Mouse (Mus musculus): ENCODE data around the gene Spon1. TPM values are rescaled to one million over a fixed set of nuclear protein-coding genes. Genes with fewer than 3 reads are reported as not detected.

The Spon1 gene
- total and polyA plus RNA-seq, 2 experiments from 2014 or later = 20.7 to 21.6 TPM

DNA sequence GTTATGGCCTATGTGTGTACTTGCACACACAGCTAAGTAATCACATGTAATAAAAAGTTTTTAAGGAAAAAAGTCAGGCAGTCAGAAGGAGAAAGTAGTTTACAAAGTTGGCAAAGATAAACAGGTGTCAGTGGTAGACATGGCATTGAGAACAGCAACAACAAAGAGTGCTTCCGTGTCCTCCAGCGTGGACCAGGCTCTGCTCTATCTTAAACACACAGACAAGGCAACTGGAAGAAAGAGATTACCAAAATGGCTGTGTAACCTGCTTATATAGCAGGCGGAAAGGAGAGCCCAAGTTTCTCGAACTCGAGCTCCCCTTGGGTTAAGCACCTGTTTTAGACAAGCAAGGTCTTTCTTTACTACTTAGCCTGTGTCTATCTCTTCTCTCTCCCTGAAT lies 314.5 kb downstream of the Spon1 start:
- Histone ChIP-seq H3K36me3 (replicated peaks; ENCODE audit: control insufficient read depth, insufficient read depth, low read length) (no peaks in the 10 kb centered on the region), H3K27me3 (ENCODE audit: control insufficient read depth, insufficient read depth, low read length) (no peaks in the 10 kb centered on the region), H3K27ac (ENCODE audit: low read depth) (no peak overlapping the region), H3K9ac (replicated peaks; ENCODE audit: low read depth, low read length) (no peak overlapping the region), H3K4me1 (ENCODE audit: control insufficient read depth, insufficient read depth) (no peaks in the 10 kb centered on the region), H3K4me3 (ENCODE audit: low read depth, low read length) (no peak overlapping the region), H3K9me3 (replicated peaks; ENCODE audit: control insufficient read depth, low read length) (no peaks in the 10 kb centered on the region), H3K4me2 (ENCODE audit: low read depth, low read length) (no peak overlapping the region)
- WGBS = 83% methylated on average over 5 of the region's 5 CpGs
- TF ChIP-seq EP300 (IDR thresholded peaks at IDR 0.05; ENCODE audit: low read depth) (no peak), CTCF (IDR thresholded peaks at IDR 0.05; ENCODE audit: low read depth) (no peak)
- no peak for ATAC-seq (ENCODE audit: insufficient read depth, low read depth)
- no peak for DNase-seq (ENCODE audit: low spot score)

DNA sequence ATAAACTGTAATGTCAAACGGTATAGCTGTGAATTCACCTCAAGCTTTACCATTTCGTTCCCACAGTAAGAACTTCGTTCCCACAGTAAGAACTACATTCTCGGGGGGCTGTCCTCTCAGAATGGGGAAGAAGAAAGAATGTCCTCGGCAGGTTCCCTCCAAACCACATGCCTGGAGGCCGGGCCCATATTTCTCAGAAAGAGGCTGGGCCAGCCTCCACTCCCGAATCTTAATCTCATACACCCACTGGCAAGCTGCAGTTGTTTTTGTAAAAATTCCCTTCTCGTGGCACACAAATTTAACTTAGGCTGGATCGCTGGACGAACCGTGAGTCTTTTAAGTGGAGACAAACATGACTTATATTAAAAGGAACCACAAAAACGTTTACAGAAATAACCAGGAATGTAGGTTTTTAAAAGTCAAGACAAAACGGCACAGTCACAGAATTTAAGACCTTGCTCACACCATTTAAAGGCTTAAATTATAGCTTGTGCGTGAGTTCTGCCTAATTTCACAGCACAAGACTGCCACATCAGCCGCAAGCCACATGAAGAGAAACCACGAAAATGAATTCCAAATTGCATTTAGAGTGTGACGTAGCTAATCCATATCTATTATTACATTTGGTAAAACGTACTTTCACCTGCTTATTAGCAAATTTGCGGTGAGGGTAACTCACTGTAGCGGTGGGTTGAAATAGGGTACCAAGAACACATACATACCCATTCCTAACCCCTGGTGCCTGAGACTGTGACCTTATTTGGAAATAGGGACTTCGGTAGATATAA lies 316.0 kb downstream of the Spon1 start:
- no peaks in the 10 kb centered on the region for H3K27me3 ChIP-seq (ENCODE audit: control insufficient read depth, insufficient read depth, low read length)
- no peaks in the 10 kb centered on the region for H3K9me3 ChIP-seq (replicated peaks; ENCODE audit: control insufficient read depth, low read length)
- no peak overlapping the region for H3K9ac ChIP-seq (replicated peaks; ENCODE audit: low read depth, low read length)
- 76% methylated on average over 21 of the region's 21 CpGs for WGBS
- ATAC-seq (ENCODE audit: insufficient read depth, low read depth) = no peak
- DNase-seq (ENCODE audit: low spot score) = no peak
- TF ChIP-seq EP300 (IDR thresholded peaks at IDR 0.05; ENCODE audit: low read depth) = no peak
- TF ChIP-seq CTCF (IDR thresholded peaks at IDR 0.05; ENCODE audit: low read depth) = no peak
- peaks cover 6% of the 10 kb centered on the region; the same call in 1 of the 2 replicates for H3K4me1 ChIP-seq (ENCODE audit: control insufficient read depth, insufficient read depth)
- H3K4me2 ChIP-seq (ENCODE audit: low read depth, low read length) = no peak overlapping the region
- no peaks in the 10 kb centered on the region for H3K36me3 ChIP-seq (replicated peaks; ENCODE audit: control insufficient read depth, insufficient read depth, low read length)
- H3K4me3 ChIP-seq (ENCODE audit: low read depth, low read length) = no peak overlapping the region
- no peak overlapping the region for H3K27ac ChIP-seq (ENCODE audit: low read depth)

DNA sequence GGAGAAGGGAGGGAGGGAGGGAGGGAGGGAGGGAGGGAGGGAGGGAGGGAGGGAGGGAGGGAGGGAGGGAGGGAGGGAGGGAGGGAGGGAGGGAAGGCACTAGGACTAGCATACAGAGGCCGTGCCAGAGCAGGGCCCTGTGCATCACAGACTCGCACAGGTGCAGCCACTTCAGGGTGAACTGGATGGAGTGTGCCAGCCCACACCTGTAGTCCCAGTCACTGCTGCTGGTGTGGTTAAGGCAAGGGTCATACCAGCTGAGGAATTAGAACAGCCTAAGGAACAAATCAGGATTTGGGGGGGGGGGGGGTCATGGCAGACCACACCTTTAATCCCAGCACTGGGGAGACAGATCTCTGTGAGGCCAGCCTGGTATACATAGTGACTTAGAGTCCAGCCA lies 317.3 kb downstream of the Spon1 start:
- no peaks in the 10 kb centered on the region for H3K36me3 ChIP-seq (replicated peaks; ENCODE audit: control insufficient read depth, insufficient read depth, low read length)
- ATAC-seq (ENCODE audit: insufficient read depth, low read depth) = no peak
- H3K9ac ChIP-seq (replicated peaks; ENCODE audit: low read depth, low read length) = no peak overlapping the region
- TF ChIP-seq CTCF (IDR thresholded peaks at IDR 0.05; ENCODE audit: low read depth) = no peak
- TF ChIP-seq EP300 (IDR thresholded peaks at IDR 0.05; ENCODE audit: low read depth) = no peak
- H3K27me3 ChIP-seq (ENCODE audit: control insufficient read depth, insufficient read depth, low read length) = no peaks in the 10 kb centered on the region
- WGBS = 73% methylated on average over 2 of the region's 2 CpGs
- no peak overlapping the region for H3K27ac ChIP-seq (ENCODE audit: low read depth)
- DNase-seq (ENCODE audit: low spot score) = no peak
- no peaks in the 10 kb centered on the region for H3K9me3 ChIP-seq (replicated peaks; ENCODE audit: control insufficient read depth, low read length)
- H3K4me3 ChIP-seq (ENCODE audit: low read depth, low read length) = no peak overlapping the region
- no peak overlapping the region for H3K4me2 ChIP-seq (ENCODE audit: low read depth, low read length)
- peaks cover 18% of the 10 kb centered on the region for H3K4me1 ChIP-seq (ENCODE audit: control insufficient read depth, insufficient read depth)

DNA sequence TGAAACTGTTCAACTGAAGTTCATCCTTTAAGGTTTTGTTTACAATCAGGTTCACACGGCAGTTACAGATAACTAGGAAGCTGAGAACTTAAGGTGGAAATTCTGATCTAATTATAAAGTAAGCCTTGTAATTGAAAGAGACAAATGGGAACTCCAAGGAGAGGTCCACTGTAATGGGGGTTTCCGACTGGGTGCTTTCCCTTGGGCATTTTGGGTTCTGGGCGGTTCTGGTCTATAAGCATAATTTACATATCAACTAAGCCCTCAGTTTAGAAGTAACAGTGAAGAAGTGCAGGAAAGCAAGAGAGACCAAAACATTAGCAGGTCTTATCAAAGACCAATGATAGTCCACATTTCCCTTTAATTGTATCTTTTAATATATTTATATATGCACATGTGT lies 318.0 kb downstream of the Spon1 start:
- ATAC-seq (ENCODE audit: insufficient read depth, low read depth) = no peak
- 67% methylated on average over 3 of the region's 3 CpGs for WGBS
- Histone ChIP-seq H3K4me3 (ENCODE audit: low read depth, low read length) (no peak overlapping the region), H3K9me3 (replicated peaks; ENCODE audit: control insufficient read depth, low read length) (no peaks in the 10 kb centered on the region), H3K27ac (ENCODE audit: low read depth) (no peak overlapping the region), H3K4me2 (ENCODE audit: low read depth, low read length) (no peak overlapping the region), H3K4me1 (ENCODE audit: control insufficient read depth, insufficient read depth) (peaks cover 22% of the 10 kb centered on the region), H3K9ac (replicated peaks; ENCODE audit: low read depth, low read length) (no peak overlapping the region), H3K36me3 (replicated peaks; ENCODE audit: control insufficient read depth, insufficient read depth, low read length) (no peaks in the 10 kb centered on the region), H3K27me3 (ENCODE audit: control insufficient read depth, insufficient read depth, low read length) (no peaks in the 10 kb centered on the region)
- no peak for TF ChIP-seq EP300 (IDR thresholded peaks at IDR 0.05; ENCODE audit: low read depth)
- TF ChIP-seq CTCF (IDR thresholded peaks at IDR 0.05; ENCODE audit: low read depth) = no peak
- no peak for DNase-seq (ENCODE audit: low spot score)

- WGBS = 63% methylated on average over 6 of the region's 6 CpGs
- Histone ChIP-seq H3K27ac (ENCODE audit: low read depth) (no peak overlapping the region), H3K4me2 (ENCODE audit: low read depth, low read length) (no peak overlapping the region), H3K36me3 (replicated peaks; ENCODE audit: control insufficient read depth, insufficient read depth, low read length) (no peaks in the 10 kb centered on the region), H3K4me3 (ENCODE audit: low read depth, low read length) (no peak overlapping the region), H3K4me1 (ENCODE audit: control insufficient read depth, insufficient read depth) (peaks cover 28% of the 10 kb centered on the region), H3K9me3 (replicated peaks; ENCODE audit: control insufficient read depth, low read length) (no peaks in the 10 kb centered on the region), H3K9ac (replicated peaks; ENCODE audit: low read depth, low read length) (no peak overlapping the region), H3K27me3 (ENCODE audit: control insufficient read depth, insufficient read depth, low read length) (no peaks in the 10 kb centered on the region)
- DNase-seq (ENCODE audit: low spot score) (no peak), ATAC-seq (ENCODE audit: insufficient read depth, low read depth) (no peak)
- TF ChIP-seq EP300 (IDR thresholded peaks at IDR 0.05; ENCODE audit: low read depth) (no peak), CTCF (IDR thresholded peaks at IDR 0.05; ENCODE audit: low read depth) (no peak)
These were observed 320.4 kb downstream of the Spon1 start for GRCm38 (mm10) chr7:114086021-114086710.
